In genomic region chr2:105139471-105139870, GRCm38 (mm10) we compare ENCODE assay signal across 30 mouse cellular contexts. TPM values are rescaled to one million over a fixed set of nuclear protein-coding genes. Genes with fewer than 3 reads are reported as not detected.
"Had no signal": no experiment of that assay in that cellular context is flagged by ENCODE, and none has a peak within 500 bp of the region (broad histone marks: within the 10 kb centered on the region; RNA-seq: fewer than 3 reads in every experiment).

No protein-coding gene starts in this region.

- H3K4me2 ChIP-seq: kidney, embryonic 15.5 days; limb, embryonic 13.5 days; liver, embryonic 12.5 days; liver, embryonic 15.5 days; lung, embryonic 15.5 days; midbrain, embryonic 12.5 days; midbrain, embryonic 15.5 days; neural tube, embryonic 12.5 days; neural tube, embryonic 15.5 days had no signal

- H3K9ac ChIP-seq: kidney, embryonic 15.5 days; limb, embryonic 13.5 days; liver, embryonic 12.5 days; liver, embryonic 15.5 days; lung, embryonic 15.5 days; midbrain, embryonic 12.5 days; midbrain, embryonic 15.5 days; neural tube, embryonic 12.5 days; neural tube, embryonic 15.5 days had no signal

- H3K9me3 ChIP-seq: kidney, embryonic 15.5 days; limb, embryonic 10.5 days; limb, embryonic 13.5 days; liver, embryonic 12.5 days; liver, embryonic 15.5 days; lung, embryonic 15.5 days; midbrain, embryonic 12.5 days; midbrain, embryonic 15.5 days; neural tube, embryonic 12.5 days; neural tube, embryonic 15.5 days had no signal

- DNase-seq: kidney, postnatal 25 days; layer of hippocampus, adult 9-11 months; liver; lung, adult 18-20 months; lung, postnatal 10 days; lung, postnatal 36 days; right cerebral cortex, adult 18-20 months; right cerebral cortex, postnatal 14 days; right cerebral cortex, postnatal 4 days; thymus, adult 2 months; thymus, postnatal 14 days; thymus, postnatal 4 days had no signal

- H3K4me3 ChIP-seq: kidney, embryonic 15.5 days; layer of hippocampus, adult 2 months; limb, embryonic 10.5 days; limb, embryonic 13.5 days; liver, embryonic 12.5 days; liver, embryonic 15.5 days; lung, embryonic 15.5 days; megakaryocyte, embryonic 14.5 days; midbrain, embryonic 12.5 days; midbrain, embryonic 15.5 days; neural tube, embryonic 12.5 days; neural tube, embryonic 15.5 days had no signal

- H3K36me3 ChIP-seq: limb, embryonic 10.5 days; limb, embryonic 13.5 days; liver, embryonic 12.5 days; liver, embryonic 15.5 days; lung, embryonic 15.5 days; midbrain, embryonic 12.5 days; midbrain, embryonic 15.5 days; neural tube, embryonic 12.5 days; neural tube, embryonic 15.5 days had no signal

- ATAC-seq: liver, embryonic 12.5 days; midbrain, embryonic 15.5 days had no signal

- H3K4me1 ChIP-seq: liver, embryonic 15.5 days; midbrain, embryonic 12.5 days; neural tube, embryonic 12.5 days had no signal

- H3K27ac ChIP-seq: layer of hippocampus, adult 2 months; limb, embryonic 10.5 days; limb, embryonic 13.5 days; liver, embryonic 12.5 days; liver, embryonic 15.5 days; lung, embryonic 15.5 days; midbrain, embryonic 12.5 days; midbrain, embryonic 15.5 days; neural tube, embryonic 12.5 days; neural tube, embryonic 15.5 days; stomach, postnatal 0 days had no signal

RNA-seq across cellular contexts. Expression of gene Wt1, which starts 13.1 kb away (rescaled TPM):
- total RNA-seq: layer of hippocampus, adult 2 months had no signal

RNA-seq across cellular contexts. Expression of gene Gm11060, which starts 47.7 kb away (rescaled TPM):
- total RNA-seq: layer of hippocampus, adult 2 months; layer of hippocampus, postnatal 25 days; left cerebral cortex, adult 18-20 months; left cerebral cortex, postnatal 25 days had no signal
- polyA plus RNA-seq: kidney, embryonic 15.5 days; large intestine, adult 2 months; limb, embryonic 10.5 days; limb, embryonic 13.5 days; liver, embryonic 12.5 days; liver, embryonic 15.5 days; lung, embryonic 15.5 days; midbrain, embryonic 12.5 days; midbrain, embryonic 15.5 days; neural tube, embryonic 12.5 days; neural tube, embryonic 15.5 days; stomach, embryonic 14.5 days; stomach, postnatal 0 days; thymus, adult 2 months had no signal
